Mouse (Mus musculus) cerebellum, adult 18-20 months (tissue): ENCODE measurements around the gene Alkbh3.
A peak's percentile ranks its signal among the peaks of the same experiment; 100 is the strongest.

Experiments used
- DNase-seq, 2 experiments: peaks; one replicate each; pipeline ENCODE4 v3.0.0; 2021

Alkbh3 gene

GRCm38 (mm10) chr2:94010335-94011291, at the start of gene Alkbh3:
Gene Alkbh3 (minus strand): TSS chr2:94010807.
- DNase-seq, result peak; percentile 87 to 93

- DNase-seq, result peak; percentile 28 to 43
Observed at GRCm38 (mm10) chr2:94059459-94059858, 48.9 kb upstream of the Alkbh3 start.

- peak; percentile 56 to 68 for DNase-seq
Observed at GRCm38 (mm10) chr2:94054813-94055212, 44.2 kb upstream of the Alkbh3 start.

- DNase-seq, result no peak
Observed at GRCm38 (mm10) chr2:94051952-94052351, 41.3 kb upstream of the Alkbh3 start.

GRCm38 (mm10) chr2:94050901-94051300, 40.3 kb upstream of the Alkbh3 start:
- no peak for DNase-seq

- DNase-seq, result no peak
Observed at GRCm38 (mm10) chr2:94049471-94050176, 39.0 kb upstream of the Alkbh3 start.

GRCm38 (mm10) chr2:94048733-94049470, 38.3 kb upstream of the Alkbh3 start:
- no peak for DNase-seq

- no peak for DNase-seq
Observed at GRCm38 (mm10) chr2:94048271-94048670, 37.7 kb upstream of the Alkbh3 start.

- DNase-seq, result peak; percentile 14 to 30
Observed at GRCm38 (mm10) chr2:94045411-94046090, 34.9 kb upstream of the Alkbh3 start.

- no peak for DNase-seq
Observed at GRCm38 (mm10) chr2:94044174-94044573, 33.6 kb upstream of the Alkbh3 start.

- no peak for DNase-seq
Observed at GRCm38 (mm10) chr2:94043662-94044061, 33.1 kb upstream of the Alkbh3 start.

- no peak for DNase-seq
Observed at GRCm38 (mm10) chr2:94042461-94042860, 31.9 kb upstream of the Alkbh3 start.

- DNase-seq, result no peak
Observed at GRCm38 (mm10) chr2:94040391-94041125, 30.0 kb upstream of the Alkbh3 start.

GRCm38 (mm10) chr2:94035428-94036331, 25.1 kb upstream of the Alkbh3 start:
- DNase-seq, result peak; percentile 79 to 84

- DNase-seq, result no peak
Observed at GRCm38 (mm10) chr2:94030602-94031001, 20.0 kb upstream of the Alkbh3 start.

- no peak for DNase-seq
Observed at GRCm38 (mm10) chr2:94024637-94025036, 14.0 kb upstream of the Alkbh3 start.

- peak; percentile 88 for DNase-seq
Observed at GRCm38 (mm10) chr2:94002331-94002730, 8.3 kb downstream of the Alkbh3 start.

- DNase-seq, result no peak
Observed at GRCm38 (mm10) chr2:94001918-94002317, 8.7 kb downstream of the Alkbh3 start.

GRCm38 (mm10) chr2:94001411-94001810, 9.2 kb downstream of the Alkbh3 start:
- no peak for DNase-seq

- DNase-seq, result no peak
Observed at GRCm38 (mm10) chr2:93996254-93996653, 14.4 kb downstream of the Alkbh3 start, which contains the start of gene Gm27027. Gene Gm27027 (minus strand): TSS chr2:93996354.

- DNase-seq, result no peak
Observed at GRCm38 (mm10) chr2:93992810-93993209, 17.8 kb downstream of the Alkbh3 start.
